Mouse (Mus musculus) liver, embryonic 14.5 days (tissue): ENCODE measurements around the gene Acta2. TPM values are rescaled to one million over a fixed set of nuclear protein-coding genes. Genes with fewer than 3 reads are reported as not detected.

Experiments
- ATAC-seq: fragments of 200-750 bp; cut with Nextera tagmentation; 2 replicates; pipeline ENCODE4 v1.8.0; 2017; ENCODE audit warnings: moderate number of reproducible peaks, mild to moderate bottlenecking, moderate library complexity; ENCODE audit not compliant: insufficient read depth
- DNase-seq, 3 experiments: peaks; one replicate each; pipeline ENCODE4 v3.0.0-alpha.2; 2012 to 2013; ENCODE audit warnings: low read depth in 3 of 3, low spot score in 3 of 3
- H3K27ac ChIP-seq: fragments of 300-500 bp; sonication (generic); 2 replicates; pipeline ENCODE4 v1.5.1; 2014; ENCODE audit warnings: moderate library complexity, mild to moderate bottlenecking, control low read depth, inconsistent platforms
- H3K27me3 ChIP-seq: fragments of 300-500 bp; sonication (generic); 2 replicates; pipeline ENCODE4 v1.6.1; 2014; ENCODE audit warnings: mild to moderate bottlenecking, low read length, moderate library complexity; ENCODE audit not compliant: control insufficient read depth, insufficient read depth
- H3K36me3 ChIP-seq: fragments of 300-500 bp; sonication (generic); replicated peaks from 2 replicates; pipeline ENCODE4 v1.6.1; 2014; ENCODE audit warnings: low read depth; ENCODE audit not compliant: control insufficient read depth, insufficient read depth
- H3K4me1 ChIP-seq, 2 experiments: fragments of 200-500 bp in 1 of 2; fragments of 300-500 bp in 1 of 2; sonication (generic) in 1 of 2; replicated peaks; 2 replicates each; pipeline ENCODE4 v1.6.1; 2012 to 2014; ENCODE audit warnings: antibody characterized with exemption in 1 of 2, inconsistent platforms in 1 of 2, low read length in 1 of 2; ENCODE audit not compliant: control insufficient read depth in 2 of 2, insufficient read depth in 2 of 2
- H3K4me2 ChIP-seq: fragments of 300-500 bp; sonication (generic); 2 replicates; pipeline ENCODE4 v1.6.1; 2014; ENCODE audit warnings: low read depth, mild to moderate bottlenecking, control low read depth, moderate library complexity
- H3K4me3 ChIP-seq, 2 experiments: fragments of 200-500 bp in 1 of 2; fragments of 300-500 bp in 1 of 2; sonication (generic) in 1 of 2; 2 replicates each; pipeline ENCODE4 v1.5.1; 2012 to 2014; ENCODE audit warnings: low read depth in 2 of 2, low read length in 2 of 2, mild to moderate bottlenecking in 2 of 2, control low read depth in 1 of 2, inconsistent platforms in 1 of 2, moderate library complexity in 1 of 2; ENCODE audit not compliant: insufficient read depth in 1 of 2
- H3K9ac ChIP-seq: fragments of 300-500 bp; sonication (generic); replicated peaks from 2 replicates; pipeline ENCODE4 v1.6.1; 2014; ENCODE audit warnings: mild to moderate bottlenecking, control low read depth, moderate library complexity
- H3K9me3 ChIP-seq: fragments of 300-500 bp; sonication (generic); 2 replicates; pipeline ENCODE4 v1.6.1; 2016; ENCODE audit warnings: low read length, mixed read lengths; ENCODE audit not compliant: control insufficient read depth
- CTCF ChIP-seq: IDR thresholded peaks from 2 replicates; pipeline ENCODE4 v1.5.1; 2016; ENCODE audit warnings: antibody characterized with exemption, low read depth, control low read depth
- EP300 ChIP-seq: IDR thresholded peaks from 2 replicates; pipeline ENCODE4 v1.6.1; 2016; ENCODE audit warnings: antibody characterized with exemption, low read depth
- WGBS: fragments of 180-500 bp; shearing (Covaris S2); extraction: QIAGEN DNeasy Blood & Tissue Kit; methylation state at CpG from one replicate; pipeline ENCODE4 v1.1.7; 2014; ENCODE audit not compliant: insufficient replicate concordance; 5-methylcytosine and 5-hydroxymethylcytosine counted together
- polyA plus RNA-seq, 2 experiments: library from polyadenylated mRNA; depleted of rRNA in 1 of 2; stranded (reverse) in 1 of 2; unstranded in 1 of 2; fragments of >200 nt; fragmentation: Nextera tagmentation in 1 of 2; extraction: Ambion mirVana in 1 of 2; gene quantifications; 2 replicates each; pipeline versions ENCODE4 v1.2.1 to v1.2.3; 2012 to 2014

The Acta2 gene
- polyA plus RNA-seq, 2 experiments: 11.9 to 12.8 TPM

DNA sequence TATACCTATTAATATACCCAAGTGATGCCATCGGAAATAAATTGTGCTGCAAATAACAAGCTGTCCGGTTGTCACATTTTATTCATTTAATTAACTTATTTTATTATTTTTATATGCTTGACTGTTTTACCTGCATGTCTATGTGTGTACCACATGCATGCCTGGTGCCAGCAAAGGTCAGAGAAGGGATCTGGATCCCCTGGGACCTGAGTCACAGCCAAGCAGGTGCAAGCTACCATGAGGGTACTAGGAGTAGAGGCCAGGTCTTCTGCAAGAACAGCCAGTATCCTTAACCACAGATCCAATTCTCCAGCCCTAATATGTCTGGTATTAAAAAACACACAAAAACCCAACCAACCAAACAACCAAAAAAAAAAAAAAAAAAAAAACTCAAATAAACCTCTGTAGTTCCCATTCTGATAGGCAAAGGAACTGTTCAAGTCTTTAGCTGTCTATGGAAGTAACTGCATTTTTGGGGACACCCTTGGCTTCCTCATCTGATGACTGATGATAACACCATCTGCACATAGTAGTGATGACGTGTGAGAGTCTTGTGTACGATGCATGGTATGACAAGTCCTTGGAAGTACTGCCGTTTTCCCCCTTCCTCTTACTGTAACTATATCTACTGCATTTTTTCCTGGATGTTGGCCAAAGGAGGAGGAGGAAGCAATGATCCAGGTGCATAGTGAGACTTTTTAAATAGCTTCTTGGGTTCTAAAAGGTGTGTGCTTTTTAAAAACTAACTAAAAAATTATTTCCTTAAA is 14.9 kb downstream of the Acta2 start:
- Histone ChIP-seq H3K27ac (no peak overlapping the region), H3K27me3 (no peaks in the 10 kb centered on the region), H3K4me2 (no peak overlapping the region), H3K9me3 (no peaks in the 10 kb centered on the region), H3K4me3 (no peak overlapping the region), H3K36me3 (no peaks in the 10 kb centered on the region), H3K9ac (no peak overlapping the region), H3K4me1 (no peaks in the 10 kb centered on the region)
- ATAC-seq (no peak), DNase-seq (no peak)
- TF ChIP-seq EP300 (no peak), CTCF (no peak)
- WGBS: 76% methylated on average over 5 of the region's 5 CpGs

DNA sequence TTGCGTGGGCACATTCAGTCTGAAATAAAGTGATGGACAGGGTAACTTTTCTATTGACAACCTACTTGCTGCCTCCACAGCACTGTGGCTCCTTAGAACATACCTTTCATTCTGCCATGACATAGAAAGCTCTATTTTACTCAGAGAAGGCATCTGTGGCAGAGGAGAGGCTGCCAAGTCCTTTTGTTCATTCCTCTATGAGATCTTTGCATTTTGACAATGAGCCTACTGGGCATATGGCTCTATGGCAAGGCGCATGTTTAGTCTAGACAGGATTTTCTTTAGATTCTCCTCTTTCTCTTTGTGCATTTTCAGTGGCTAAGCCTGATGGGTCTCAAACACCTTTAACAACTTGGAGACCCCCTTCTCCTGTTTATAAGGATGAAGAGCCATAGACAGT is 17.6 kb downstream of the Acta2 start:
- ATAC-seq (no peak), DNase-seq (no peak)
- Histone ChIP-seq H3K27ac (no peak overlapping the region), H3K4me1 (no peaks in the 10 kb centered on the region), H3K27me3 (no peaks in the 10 kb centered on the region), H3K4me3 (no peak overlapping the region), H3K4me2 (no peak overlapping the region), H3K9ac (no peak overlapping the region), H3K9me3 (no peaks in the 10 kb centered on the region), H3K36me3 (no peaks in the 10 kb centered on the region)
- 75% methylated on average over 2 of the region's 2 CpGs for WGBS
- TF ChIP-seq EP300 (no peak), CTCF (no peak)

DNA sequence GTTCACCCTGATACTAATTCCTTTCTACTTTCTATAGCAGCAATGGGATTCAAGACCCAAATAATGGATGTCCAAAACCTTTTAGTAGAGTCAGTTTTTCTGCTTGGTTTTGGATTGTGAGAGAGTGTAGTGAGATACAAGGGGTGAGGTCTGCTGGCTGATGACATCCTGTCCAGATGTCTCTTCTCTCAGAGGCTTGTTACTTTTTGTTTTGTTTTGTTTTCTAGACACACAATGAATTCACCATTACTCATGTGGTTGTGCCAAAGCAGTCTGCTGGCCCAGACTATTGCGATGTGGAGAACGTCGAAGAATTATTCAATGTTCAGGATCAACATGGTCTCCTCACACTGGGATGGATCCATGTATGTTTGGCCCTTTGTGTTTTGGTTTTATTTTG is 19.3 kb downstream of the Acta2 start:
- Histone ChIP-seq H3K4me2 (no peak overlapping the region), H3K4me1 (no peaks in the 10 kb centered on the region), H3K36me3 (no peaks in the 10 kb centered on the region), H3K27me3 (no peaks in the 10 kb centered on the region), H3K9ac (no peak overlapping the region), H3K9me3 (no peaks in the 10 kb centered on the region), H3K27ac (no peak overlapping the region), H3K4me3 (no peak overlapping the region)
- 81% methylated on average over 3 of the region's 3 CpGs for WGBS
- TF ChIP-seq CTCF: no peak
- no peak for TF ChIP-seq EP300
- DNase-seq (no peak), ATAC-seq (no peak)

- Histone ChIP-seq H3K4me3 (no peak overlapping the region), H3K9ac (no peak overlapping the region), H3K4me1 (no peaks in the 10 kb centered on the region), H3K4me2 (no peak overlapping the region), H3K27ac (no peak overlapping the region), H3K27me3 (no peaks in the 10 kb centered on the region), H3K9me3 (no peaks in the 10 kb centered on the region), H3K36me3 (no peaks in the 10 kb centered on the region)
- no peak for ATAC-seq
- TF ChIP-seq CTCF: no peak
- no peak for DNase-seq
- WGBS: 60% methylated on average over 14 of the region's 14 CpGs
These were observed 21.4 kb downstream of the Acta2 start for GRCm38 (mm10) chr19:34233944-34234343.

DNA sequence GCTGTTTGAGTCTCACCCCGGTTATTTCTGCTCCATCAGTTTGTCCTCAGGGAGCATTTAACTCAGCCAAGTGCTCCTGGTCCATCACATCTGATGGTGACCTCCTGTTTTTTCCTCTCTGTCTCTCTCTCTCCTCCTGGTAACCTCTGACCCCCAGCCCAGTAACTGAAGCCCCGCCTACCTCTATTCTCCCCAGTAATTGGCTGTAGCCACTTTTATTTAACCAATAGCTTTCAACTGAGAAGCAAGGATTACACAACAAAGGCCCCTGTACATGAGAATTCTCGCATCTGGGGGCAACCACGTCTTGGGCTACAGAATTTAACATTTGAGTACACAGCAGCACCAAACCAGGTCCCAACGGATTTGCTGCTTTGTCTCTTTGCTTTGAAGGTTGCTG is 23.1 kb downstream of the Acta2 start:
- no peak for TF ChIP-seq CTCF
- no peak for TF ChIP-seq EP300
- H3K4me1 ChIP-seq: no peaks in the 10 kb centered on the region
- WGBS: 51% methylated on average over 5 of the region's 5 CpGs
- no peak overlapping the region for H3K27ac ChIP-seq
- H3K4me2 ChIP-seq: no peak overlapping the region
- H3K9me3 ChIP-seq: no peaks in the 10 kb centered on the region
- H3K4me3 ChIP-seq: no peak overlapping the region
- no peaks in the 10 kb centered on the region for H3K36me3 ChIP-seq
- no peaks in the 10 kb centered on the region for H3K27me3 ChIP-seq
- H3K9ac ChIP-seq: no peak overlapping the region
- no peak for ATAC-seq
- DNase-seq: no peak
